Mouse (Mus musculus): ENCODE measurements around the gene Cd300c. TPM values are rescaled to one million over a fixed set of nuclear protein-coding genes. Genes with fewer than 3 reads are reported as not detected.
"Not testable (repeated sequence)": the region's sequence is repeated elsewhere in the genome, so short reads cannot be mapped to it uniquely, and the experiment has no call there.

The Cd300c gene
- not detected in 2 replicates for polyA plus RNA-seq (2016; fragmentation: Nextera tagmentation; extraction: Ambion mirVana)

DNA sequence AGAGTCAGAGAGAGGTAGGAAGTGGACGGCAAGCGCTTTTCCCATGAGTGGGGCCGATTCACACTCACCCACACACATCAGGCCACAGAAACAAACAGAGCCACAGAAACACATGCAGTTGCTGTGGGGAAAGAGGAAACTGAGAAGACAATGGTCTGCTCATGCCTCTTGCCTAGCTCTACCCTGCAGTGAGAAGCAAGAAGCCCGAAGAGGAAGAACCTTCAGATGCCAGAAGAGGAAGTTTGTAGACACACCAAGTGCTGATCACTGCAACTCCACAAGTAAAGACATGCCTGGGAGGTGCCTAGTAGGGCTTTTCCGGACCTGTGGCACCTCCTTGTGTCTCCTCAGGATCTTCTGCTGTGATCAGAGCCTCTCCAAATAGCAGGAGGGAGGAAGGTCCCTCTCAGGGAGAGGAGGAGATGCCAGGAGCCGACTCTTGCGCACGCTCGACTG is at the start of gene Cd300c:
Gene Cd300c, minus strand, starts transcription at position 406 of the 456 bp plus-strand sequence.
- peaks cover 10% of the 10 kb centered on the region; the same call in 1 of the 2 replicates for H3K9me3 ChIP-seq
- no peak within 1 kb of the TSS for H3K4me3 ChIP-seq
- no peak within 1 kb of the TSS for H3K4me2 ChIP-seq (replicated peaks)
- no peaks in the 10 kb centered on the region for H3K4me1 ChIP-seq
- no peak within 1 kb of the TSS for H3K9ac ChIP-seq (replicated peaks)
- no peaks in the 10 kb centered on the region for H3K36me3 ChIP-seq
- no peak within 1 kb of the TSS for H3K27ac ChIP-seq (replicated peaks)
- H3K27me3 ChIP-seq, result no peaks in the 10 kb centered on the region
- 85% methylated on average over 9 of the region's 9 CpGs for WGBS
- no peak for ATAC-seq (ENCODE audit: low FRiP score, low read depth)

DNA sequence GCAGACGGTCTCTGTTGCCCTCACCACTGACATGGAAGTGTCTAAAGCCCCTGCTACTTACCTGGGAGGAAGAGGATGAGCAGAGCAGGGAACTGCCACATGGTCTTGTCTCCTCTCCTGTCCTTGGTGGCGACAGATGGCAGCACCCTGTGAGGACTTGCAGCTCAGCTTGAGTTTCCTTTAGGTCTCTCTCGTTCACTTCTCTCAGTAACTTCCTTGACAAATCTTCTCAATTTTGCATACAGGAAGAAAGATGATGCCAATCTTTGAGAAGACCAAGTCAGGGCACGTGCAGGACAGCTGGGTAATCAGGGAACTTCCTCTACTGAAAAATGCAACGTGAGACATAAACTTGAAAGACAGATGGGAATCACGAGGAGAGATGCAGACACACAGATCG is 47.1 kb upstream of the Cd300c start, which contains the start of gene Cd300ld2:
Gene Cd300ld2, minus strand, starts transcription at position 101 of the 400 bp plus-strand sequence.
- H3K36me3 ChIP-seq; H3K9ac ChIP-seq (replicated peaks); H3K4me2 ChIP-seq (replicated peaks); H3K27ac ChIP-seq (replicated peaks); ATAC-seq (ENCODE audit: low FRiP score, low read depth); H3K27me3 ChIP-seq; H3K9me3 ChIP-seq; H3K4me3 ChIP-seq; H3K4me1 ChIP-seq: not testable (repeated sequence)
- no CpG with 5 or more reads among the region's 7 CpGs for WGBS

DNA sequence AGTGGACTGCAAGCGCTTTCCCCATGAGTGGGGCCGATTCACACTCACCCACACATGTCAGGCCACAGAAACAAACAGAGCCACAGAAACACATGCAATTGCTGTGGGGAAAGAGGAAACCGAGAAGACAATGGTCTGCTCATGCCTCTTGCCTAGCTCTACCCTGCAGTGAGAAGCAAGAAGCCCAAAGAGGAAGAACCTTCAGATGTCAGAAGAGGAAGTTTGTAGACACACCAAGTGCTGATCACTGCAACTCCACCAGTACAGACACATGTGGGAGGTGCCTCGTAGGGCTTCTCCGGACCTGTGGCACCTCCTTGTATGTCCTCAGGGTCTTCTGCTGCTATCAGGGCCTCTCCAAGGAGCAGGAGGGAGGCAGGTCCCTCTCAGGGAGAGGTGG is 35.1 kb upstream of the Cd300c start:
- no peak for ATAC-seq (ENCODE audit: low FRiP score, low read depth)
- H3K27ac ChIP-seq (replicated peaks), result no peak overlapping the region
- no peaks in the 10 kb centered on the region for H3K36me3 ChIP-seq
- 87% methylated on average over 5 of the region's 5 CpGs for WGBS
- no peaks in the 10 kb centered on the region for H3K9me3 ChIP-seq
- H3K4me2 ChIP-seq (replicated peaks), result no peak overlapping the region
- no peak overlapping the region for H3K4me3 ChIP-seq
- H3K4me1 ChIP-seq, result no peaks in the 10 kb centered on the region
- no peak overlapping the region for H3K9ac ChIP-seq (replicated peaks)
- no peaks in the 10 kb centered on the region for H3K27me3 ChIP-seq

DNA sequence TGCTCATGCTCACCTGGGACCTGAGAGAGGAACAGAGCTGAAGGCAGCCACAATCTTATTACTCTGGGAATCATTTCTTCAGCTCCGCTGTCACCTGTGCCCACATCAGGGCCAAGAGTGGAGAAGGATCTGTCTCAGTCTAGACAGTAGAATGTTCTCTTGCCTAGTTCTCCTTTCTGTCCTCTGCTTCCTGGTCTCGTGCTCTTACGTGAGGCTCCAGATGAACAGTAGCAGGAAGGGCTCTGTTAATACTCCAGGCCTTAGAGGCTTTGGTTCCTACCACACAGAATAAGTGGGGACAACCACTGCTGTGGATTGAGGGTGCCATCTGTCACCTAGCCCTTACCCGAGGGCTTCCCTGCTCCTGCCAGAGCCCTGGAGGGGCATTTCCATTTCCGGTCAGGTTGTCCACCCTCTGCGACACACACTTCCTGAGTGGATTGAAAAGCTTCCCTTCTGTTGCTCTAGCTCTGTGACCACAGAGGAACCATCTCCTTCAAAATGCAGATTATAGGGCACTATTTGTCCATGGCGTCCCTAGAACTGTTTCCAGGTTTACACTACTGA is 32.6 kb upstream of the Cd300c start, which contains the start of gene Cd300c2:
Gene Cd300c2, minus strand, starts transcription at position 407 of the 567 bp plus-strand sequence.
- Histone ChIP-seq H3K9me3 (no peaks in the 10 kb centered on the region), H3K9ac (replicated peaks) (no peak within 1 kb of the TSS), H3K4me1 (no peaks in the 10 kb centered on the region), H3K27ac (replicated peaks) (no peak within 1 kb of the TSS), H3K4me3 (no peak within 1 kb of the TSS), H3K27me3 (no peaks in the 10 kb centered on the region), H3K4me2 (replicated peaks) (no peak within 1 kb of the TSS), H3K36me3 (no peaks in the 10 kb centered on the region)
- 91% methylated on average over 7 of the region's 7 CpGs for WGBS
- ATAC-seq (ENCODE audit: low FRiP score, low read depth), result no peak

DNA sequence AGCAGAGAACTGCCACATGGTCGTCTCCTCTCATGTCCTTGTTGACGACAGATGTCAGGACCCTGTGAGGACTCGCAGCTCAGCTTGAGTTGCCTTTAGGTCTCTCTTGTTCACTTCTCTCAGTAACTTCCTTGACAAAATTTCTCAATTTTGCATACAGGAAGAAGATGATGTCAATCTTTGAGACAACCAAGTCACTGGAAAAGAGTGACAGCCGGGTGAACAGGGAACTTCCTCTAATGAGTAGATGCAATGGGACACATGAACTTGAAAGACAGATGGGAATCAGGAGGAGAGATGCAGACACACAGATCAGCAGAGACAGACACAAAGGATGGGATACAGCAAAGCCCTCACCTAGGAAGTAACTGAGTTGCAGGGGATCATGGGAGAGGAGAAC is 20.8 kb upstream of the Cd300c start, which contains the start of gene Cd300ld:
Gene Cd300ld, minus strand, starts transcription at position 130 of the 400 bp plus-strand sequence.
- Histone ChIP-seq H3K4me2 (replicated peaks) (no peak within 1 kb of the TSS), H3K27ac (replicated peaks) (no peak within 1 kb of the TSS), H3K36me3 (no peaks in the 10 kb centered on the region), H3K9me3 (no peaks in the 10 kb centered on the region), H3K4me3 (no peak within 1 kb of the TSS), H3K9ac (replicated peaks) (no peak within 1 kb of the TSS), H3K4me1 (no peaks in the 10 kb centered on the region), H3K27me3 (no peaks in the 10 kb centered on the region)
- 87% methylated on average over 4 of the region's 4 CpGs for WGBS
- ATAC-seq (ENCODE audit: low FRiP score, low read depth), result no peak

DNA sequence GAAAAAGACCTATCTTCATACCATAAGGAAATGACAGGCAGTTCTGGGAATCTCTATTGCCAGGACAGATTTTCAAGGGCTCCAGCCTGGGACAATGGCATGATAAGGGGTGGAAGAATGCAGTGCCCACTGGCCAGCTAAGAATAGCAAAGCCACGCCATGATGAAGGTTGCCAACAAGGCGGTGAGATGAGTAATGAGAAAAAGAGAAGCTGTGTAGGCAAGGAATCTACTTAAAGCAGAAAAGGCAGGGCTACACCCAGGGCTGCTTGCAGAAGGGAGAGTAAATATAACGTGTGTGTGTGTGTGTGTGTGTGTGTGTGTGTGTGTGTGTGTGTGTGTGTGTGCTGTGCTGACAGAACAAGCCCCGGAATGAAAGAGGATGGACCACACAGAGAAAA is 12.9 kb upstream of the Cd300c start:
- Histone ChIP-seq H3K36me3 (no peaks in the 10 kb centered on the region), H3K9ac (replicated peaks) (no peak overlapping the region), H3K4me1 (no peaks in the 10 kb centered on the region), H3K4me2 (replicated peaks) (no peak overlapping the region), H3K27me3 (no peaks in the 10 kb centered on the region), H3K4me3 (no peak overlapping the region), H3K9me3 (peaks cover 15% of the 10 kb centered on the region), H3K27ac (replicated peaks) (no peak overlapping the region)
- no peak for ATAC-seq (ENCODE audit: low FRiP score, low read depth)
- 75% methylated on average over 3 of the region's 4 CpGs for WGBS

DNA sequence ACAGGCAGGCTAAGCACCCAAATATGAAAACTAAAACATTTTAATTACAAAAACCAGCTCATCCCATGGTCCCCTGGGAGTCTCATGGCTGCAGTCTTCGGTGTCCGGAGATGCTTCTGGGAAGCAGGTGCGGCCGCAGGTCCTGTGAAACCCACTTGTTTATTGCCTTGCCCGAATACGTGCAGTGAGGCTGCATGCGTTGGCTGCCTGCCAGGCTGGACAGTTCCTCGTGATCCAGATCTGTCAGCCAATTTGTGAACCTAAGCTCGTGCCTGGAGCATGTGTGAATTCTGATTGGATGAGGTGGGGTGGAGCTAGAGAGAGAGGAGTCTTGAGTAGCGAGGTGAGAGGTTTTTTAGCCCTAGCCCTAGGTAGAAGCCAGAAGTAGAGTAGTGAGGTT is 3.8 kb upstream of the Cd300c start:
- H3K4me1 ChIP-seq, result no peaks in the 10 kb centered on the region
- 92% methylated on average over 10 of the region's 10 CpGs for WGBS
- H3K9me3 ChIP-seq, result peaks cover 20% of the 10 kb centered on the region
- no peaks in the 10 kb centered on the region for H3K36me3 ChIP-seq
- H3K27ac ChIP-seq (replicated peaks), result no peak overlapping the region
- no peak overlapping the region for H3K4me2 ChIP-seq (replicated peaks)
- H3K4me3 ChIP-seq, result no peak overlapping the region
- H3K27me3 ChIP-seq, result no peaks in the 10 kb centered on the region
- no peak for ATAC-seq (ENCODE audit: low FRiP score, low read depth)
- no peak overlapping the region for H3K9ac ChIP-seq (replicated peaks)

DNA sequence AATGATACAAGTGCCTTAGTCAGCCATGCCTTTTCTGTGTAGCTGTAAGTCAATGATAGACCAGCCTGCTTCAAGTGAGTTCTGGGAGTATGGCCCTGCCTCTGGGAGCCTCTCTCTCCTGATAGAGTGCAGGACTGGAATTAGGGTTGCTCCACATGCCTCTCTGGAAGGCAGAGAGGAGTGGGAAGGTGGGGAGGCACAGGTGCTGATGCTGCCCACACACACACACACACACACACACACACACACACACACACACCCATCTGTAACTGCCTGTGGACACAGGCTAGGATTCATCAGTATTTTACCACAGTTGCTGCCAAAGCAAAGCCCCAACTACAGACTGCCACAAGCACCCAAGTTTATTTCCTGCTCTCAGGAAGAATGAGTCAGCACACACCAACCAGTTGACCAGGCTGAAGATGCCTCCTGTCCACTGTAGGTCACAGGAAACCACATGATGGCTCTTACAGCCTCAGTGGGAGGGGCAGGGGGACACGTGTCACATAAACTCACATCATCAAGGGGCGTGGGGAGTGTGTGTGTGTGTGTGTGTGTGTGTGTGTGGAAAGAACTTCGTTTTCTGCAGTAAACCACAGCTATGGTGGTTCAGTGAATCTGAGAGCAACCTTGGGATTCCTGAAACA is 3.7 kb downstream of the Cd300c start:
- H3K4me1 ChIP-seq, result no peaks in the 10 kb centered on the region
- H3K4me3 ChIP-seq, result no peak overlapping the region
- H3K27me3 ChIP-seq, result no peaks in the 10 kb centered on the region
- H3K4me2 ChIP-seq (replicated peaks), result no peak overlapping the region
- no peaks in the 10 kb centered on the region for H3K36me3 ChIP-seq
- ATAC-seq (ENCODE audit: low FRiP score, low read depth), result no peak
- no peak overlapping the region for H3K9ac ChIP-seq (replicated peaks)
- WGBS, result 77% methylated on average over 3 of the region's 3 CpGs
- no peak overlapping the region for H3K27ac ChIP-seq (replicated peaks)
- no peaks in the 10 kb centered on the region for H3K9me3 ChIP-seq

DNA sequence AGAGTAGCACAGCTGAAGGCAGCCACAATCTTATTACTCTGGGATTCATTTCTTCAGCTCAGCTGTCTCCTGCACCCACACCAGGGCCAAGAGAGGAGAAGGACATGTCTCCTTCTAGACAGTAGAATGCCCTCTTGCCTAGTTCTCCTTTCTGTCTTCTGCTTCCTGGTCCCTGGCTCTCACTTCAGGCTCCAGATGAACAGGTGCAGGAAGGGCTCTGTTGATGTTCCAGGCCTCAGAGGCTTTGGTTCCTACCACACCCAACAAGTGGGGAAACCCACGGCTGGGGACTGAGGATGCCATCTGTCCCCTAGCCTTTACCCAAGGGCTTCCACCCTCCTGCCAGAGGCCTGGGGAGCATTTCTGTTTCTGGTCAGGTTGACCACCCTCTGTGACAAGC is 8.6 kb downstream of the Cd300c start:
- ATAC-seq (ENCODE audit: low FRiP score, low read depth), result no peak
- no peaks in the 10 kb centered on the region for H3K36me3 ChIP-seq
- H3K27me3 ChIP-seq, result no peaks in the 10 kb centered on the region
- no peak overlapping the region for H3K27ac ChIP-seq (replicated peaks)
- H3K4me3 ChIP-seq, result no peak overlapping the region
- no peaks in the 10 kb centered on the region for H3K9me3 ChIP-seq
- no peak overlapping the region for H3K4me2 ChIP-seq (replicated peaks)
- H3K9ac ChIP-seq (replicated peaks), result no peak overlapping the region
- 86% methylated on average over 1 of the region's 1 CpGs for WGBS
- no peaks in the 10 kb centered on the region for H3K4me1 ChIP-seq

DNA sequence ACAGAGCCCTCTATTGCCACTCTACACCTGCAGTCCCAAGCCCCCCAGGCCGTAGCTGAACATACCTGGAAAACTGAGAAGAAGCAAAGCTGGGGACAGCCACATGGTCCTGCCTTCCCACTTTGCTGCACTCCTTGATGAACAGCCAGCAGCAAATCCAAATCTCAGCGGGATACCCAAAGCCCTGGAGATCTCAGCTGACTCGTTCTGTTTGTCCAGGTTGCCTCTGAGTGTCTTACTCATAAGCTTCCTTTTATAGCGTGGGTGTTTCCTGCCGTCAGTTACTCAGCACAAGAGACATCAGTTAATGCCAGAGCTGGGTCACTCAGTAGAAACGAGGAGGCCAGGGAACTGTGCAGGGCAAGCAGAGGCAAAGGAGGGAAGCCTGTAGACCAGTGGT is 34.8 kb downstream of the Cd300c start, which contains the start of gene Cd300lb:
Gene Cd300lb, minus strand, starts transcription at position 243 of the 400 bp plus-strand sequence.
- Histone ChIP-seq H3K36me3 (no peaks in the 10 kb centered on the region), H3K4me1 (no peaks in the 10 kb centered on the region), H3K27ac (replicated peaks) (no peak within 1 kb of the TSS), H3K9ac (replicated peaks) (no peak within 1 kb of the TSS), H3K9me3 (no peaks in the 10 kb centered on the region), H3K4me3 (no peak within 1 kb of the TSS), H3K27me3 (no peaks in the 10 kb centered on the region), H3K4me2 (replicated peaks) (no peak within 1 kb of the TSS)
- no peak for ATAC-seq (ENCODE audit: low FRiP score, low read depth)
- WGBS, result 64% methylated on average over 6 of the region's 6 CpGs

DNA sequence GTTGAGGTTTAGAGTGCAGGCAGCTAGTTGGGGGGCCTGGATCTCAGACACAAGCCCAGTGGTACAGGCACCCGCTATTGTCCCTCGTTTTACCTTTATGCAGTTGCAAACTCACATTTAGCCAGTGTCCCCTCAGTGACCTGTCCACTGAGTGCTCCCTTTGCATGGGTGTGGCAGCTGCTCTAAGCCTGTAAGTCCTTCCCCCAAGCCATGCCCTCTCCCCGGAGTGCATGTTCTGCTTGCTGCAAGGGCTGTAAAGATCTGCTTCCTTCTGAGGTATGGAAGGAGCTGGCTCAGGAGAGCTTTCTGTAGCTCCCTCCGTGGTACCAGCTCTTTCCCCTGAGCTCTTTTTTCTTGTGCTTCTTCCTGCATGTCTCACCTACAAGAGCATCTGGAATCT is 35.4 kb downstream of the Cd300c start:
- Histone ChIP-seq H3K9me3 (no peaks in the 10 kb centered on the region), H3K4me1 (no peaks in the 10 kb centered on the region), H3K9ac (replicated peaks) (no peak overlapping the region), H3K4me3 (no peak overlapping the region), H3K4me2 (replicated peaks) (no peak overlapping the region), H3K27ac (replicated peaks) (no peak overlapping the region), H3K27me3 (no peaks in the 10 kb centered on the region), H3K36me3 (no peaks in the 10 kb centered on the region)
- no peak for ATAC-seq (ENCODE audit: low FRiP score, low read depth)
- WGBS, result 84% methylated on average over 4 of the region's 4 CpGs

DNA sequence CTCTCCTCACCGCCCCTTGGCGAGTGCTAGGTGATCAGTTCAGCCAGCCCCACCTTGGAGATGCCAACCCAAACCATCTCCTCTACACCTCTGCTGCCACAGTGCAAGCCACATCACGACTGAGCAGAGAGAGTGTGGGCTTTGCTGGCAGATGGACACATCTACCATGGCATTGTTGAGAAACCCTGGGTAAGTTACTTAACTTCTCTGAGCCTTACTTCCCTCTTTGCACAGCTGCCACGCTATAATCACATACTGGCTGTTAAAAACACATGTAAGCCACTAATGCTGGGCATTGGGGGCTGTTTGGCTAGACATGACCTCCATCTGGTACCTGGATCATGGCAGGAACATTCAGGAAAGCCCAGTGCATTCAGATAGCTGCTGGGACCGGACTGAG is 37.9 kb downstream of the Cd300c start:
- 86% methylated on average over 5 of the region's 5 CpGs for WGBS
- H3K9me3 ChIP-seq, result no peaks in the 10 kb centered on the region
- H3K4me2 ChIP-seq (replicated peaks), result no peak overlapping the region
- no peak for ATAC-seq (ENCODE audit: low FRiP score, low read depth)
- no peaks in the 10 kb centered on the region for H3K36me3 ChIP-seq
- no peaks in the 10 kb centered on the region for H3K27me3 ChIP-seq
- no peak overlapping the region for H3K9ac ChIP-seq (replicated peaks)
- H3K4me1 ChIP-seq, result no peaks in the 10 kb centered on the region
- H3K4me3 ChIP-seq, result no peak overlapping the region
- H3K27ac ChIP-seq (replicated peaks), result no peak overlapping the region
